Mouse (Mus musculus) lung, postnatal 14 days (tissue): Measurements from ENCODE around the gene Rhbdd2.
A peak's percentile ranks its signal among the peaks of the same experiment; 100 is the strongest.
"Not testable (repeated sequence)": the region's sequence is repeated elsewhere in the genome, so short reads cannot be mapped to it uniquely, and the experiment has no call there.

Source experiments
- DNase-seq: peaks from one replicate; pipeline ENCODE4 v3.0.0; 2021

The Rhbdd2 gene

GRCm38 (mm10) chr5:135632117-135632796 is at the start of gene Rhbdd2:
Gene Rhbdd2 (plus strand): TSS chr5:135632618.
- DNase-seq: peak; percentile 98

GRCm38 (mm10) chr5:135585691-135586090 is 46.7 kb upstream of the Rhbdd2 start:
- DNase-seq: no peak

- no peak for DNase-seq
These were observed 44.7 kb upstream of the Rhbdd2 start for GRCm38 (mm10) chr5:135587764-135588163.

GRCm38 (mm10) chr5:135589996-135590784 is 42.2 kb upstream of the Rhbdd2 start:
- no peak for DNase-seq

- DNase-seq: not testable (repeated sequence)
These were observed 27.8 kb upstream of the Rhbdd2 start for GRCm38 (mm10) chr5:135604643-135605042.

GRCm38 (mm10) chr5:135606717-135607116 is 25.7 kb upstream of the Rhbdd2 start:
- not testable (repeated sequence) for DNase-seq

GRCm38 (mm10) chr5:135607581-135607980 is 24.8 kb upstream of the Rhbdd2 start:
- DNase-seq: no peak

- DNase-seq: no peak
These were observed 22.6 kb upstream of the Rhbdd2 start for GRCm38 (mm10) chr5:135609794-135610193.

GRCm38 (mm10) chr5:135619741-135620140 is 12.7 kb upstream of the Rhbdd2 start:
- not testable (repeated sequence) for DNase-seq

- no peak for DNase-seq
These were observed 11.9 kb upstream of the Rhbdd2 start for GRCm38 (mm10) chr5:135620526-135620925.

- no peak for DNase-seq
These were observed 10.7 kb upstream of the Rhbdd2 start for GRCm38 (mm10) chr5:135621725-135622124.

GRCm38 (mm10) chr5:135623006-135623563 is 9.3 kb upstream of the Rhbdd2 start:
- DNase-seq: no peak

- no peak for DNase-seq
These were observed 3.5 kb upstream of the Rhbdd2 start for GRCm38 (mm10) chr5:135628916-135629315.

GRCm38 (mm10) chr5:135629401-135629800 is 3.0 kb upstream of the Rhbdd2 start:
- DNase-seq: no peak

GRCm38 (mm10) chr5:135630598-135630997 is 1.8 kb upstream of the Rhbdd2 start:
- peak; percentile 79 for DNase-seq

GRCm38 (mm10) chr5:135632797-135633144 is 353 bp downstream of the Rhbdd2 start:
- DNase-seq: no peak

- DNase-seq: no peak
These were observed 7.5 kb downstream of the Rhbdd2 start for GRCm38 (mm10) chr5:135639760-135640458.

GRCm38 (mm10) chr5:135640459-135640789 is 8.0 kb downstream of the Rhbdd2 start:
- DNase-seq: no peak

- DNase-seq: no peak
These were observed 8.6 kb downstream of the Rhbdd2 start for GRCm38 (mm10) chr5:135641028-135641427.

GRCm38 (mm10) chr5:135642686-135643551 is 10.5 kb downstream of the Rhbdd2 start:
- no peak for DNase-seq

- no peak for DNase-seq
These were observed 11.1 kb downstream of the Rhbdd2 start for GRCm38 (mm10) chr5:135643552-135643842.

GRCm38 (mm10) chr5:135643869-135644268 is 11.5 kb downstream of the Rhbdd2 start:
- no peak for DNase-seq

GRCm38 (mm10) chr5:135645330-135645729 is 12.9 kb downstream of the Rhbdd2 start:
- no peak for DNase-seq
